Mouse (Mus musculus): ENCODE data around the gene Actn2.

Actn2 gene

GRCm38 (mm10) chr13:12340183-12340975 is at the start of gene Actn2:
TSS of gene Actn2 (minus strand) at chr13:12340760.
- DNase-seq (ENCODE audit: low read depth, low spot score), result no peak

- no peak for DNase-seq (ENCODE audit: low read depth, low spot score)
Observed at GRCm38 (mm10) chr13:12386286-12386685, 45.7 kb upstream of the Actn2 start.

GRCm38 (mm10) chr13:12384796-12385195 is 44.2 kb upstream of the Actn2 start:
- DNase-seq (ENCODE audit: low read depth, low spot score), result no peak

GRCm38 (mm10) chr13:12376778-12377177 is 36.2 kb upstream of the Actn2 start:
- DNase-seq (ENCODE audit: low read depth, low spot score), result no peak

GRCm38 (mm10) chr13:12372755-12373154 is 32.2 kb upstream of the Actn2 start:
- DNase-seq (ENCODE audit: low read depth, low spot score), result no peak

- DNase-seq (ENCODE audit: low read depth, low spot score), result no peak
Observed at GRCm38 (mm10) chr13:12369930-12370329, 29.4 kb upstream of the Actn2 start.

GRCm38 (mm10) chr13:12369041-12369621 is 28.6 kb upstream of the Actn2 start:
- no peak for DNase-seq (ENCODE audit: low read depth, low spot score)

GRCm38 (mm10) chr13:12361486-12361885 is 20.9 kb upstream of the Actn2 start:
- no peak for DNase-seq (ENCODE audit: low read depth, low spot score)

GRCm38 (mm10) chr13:12357554-12357953 is 17.0 kb upstream of the Actn2 start:
- no peak for DNase-seq (ENCODE audit: low read depth, low spot score)

- no peak for DNase-seq (ENCODE audit: low read depth, low spot score)
Observed at GRCm38 (mm10) chr13:12356184-12356583, 15.6 kb upstream of the Actn2 start.

- no peak for DNase-seq (ENCODE audit: low read depth, low spot score)
Observed at GRCm38 (mm10) chr13:12349197-12349824, 8.8 kb upstream of the Actn2 start.

- DNase-seq (ENCODE audit: low read depth, low spot score), result no peak
Observed at GRCm38 (mm10) chr13:12346837-12347236, 6.3 kb upstream of the Actn2 start.

- DNase-seq (ENCODE audit: low read depth, low spot score), result no peak
Observed at GRCm38 (mm10) chr13:12341447-12341846, 887 bp upstream of the Actn2 start.

GRCm38 (mm10) chr13:12339446-12339845 is 1.1 kb downstream of the Actn2 start:
- no peak for DNase-seq (ENCODE audit: low read depth, low spot score)

- DNase-seq (ENCODE audit: low read depth, low spot score), result no peak
Observed at GRCm38 (mm10) chr13:12337752-12338151, 2.8 kb downstream of the Actn2 start.

GRCm38 (mm10) chr13:12334016-12334415 is 6.5 kb downstream of the Actn2 start:
- peak; percentile 89 for DNase-seq (ENCODE audit: low read depth, low spot score)

GRCm38 (mm10) chr13:12331528-12331927 is 9.0 kb downstream of the Actn2 start:
- DNase-seq (ENCODE audit: low read depth, low spot score), result no peak

- no peak for DNase-seq (ENCODE audit: low read depth, low spot score)
Observed at GRCm38 (mm10) chr13:12328392-12328791, 12.2 kb downstream of the Actn2 start.

- no peak for DNase-seq (ENCODE audit: low read depth, low spot score)
Observed at GRCm38 (mm10) chr13:12327577-12327976, 13.0 kb downstream of the Actn2 start.

- DNase-seq (ENCODE audit: low read depth, low spot score), result no peak
Observed at GRCm38 (mm10) chr13:12323076-12323625, 17.4 kb downstream of the Actn2 start.

- no peak for DNase-seq (ENCODE audit: low read depth, low spot score)
Observed at GRCm38 (mm10) chr13:12320148-12320547, 20.4 kb downstream of the Actn2 start.

GRCm38 (mm10) chr13:12318017-12318416 is 22.5 kb downstream of the Actn2 start:
- DNase-seq (ENCODE audit: low read depth, low spot score), result no peak

Measured in telencephalon, adult 2 months (tissue).